Mouse (Mus musculus): ENCODE measurements around the gene BC107364. TPM values are rescaled to one million over a fixed set of nuclear protein-coding genes. Genes with fewer than 3 reads are reported as not detected.
"Not testable (repeated sequence)": the region's sequence is repeated elsewhere in the genome, so short reads cannot be mapped to it uniquely, and the experiment has no call there.

Gene BC107364
- polyA plus RNA-seq, 1 experiment, result not detected

DNA sequence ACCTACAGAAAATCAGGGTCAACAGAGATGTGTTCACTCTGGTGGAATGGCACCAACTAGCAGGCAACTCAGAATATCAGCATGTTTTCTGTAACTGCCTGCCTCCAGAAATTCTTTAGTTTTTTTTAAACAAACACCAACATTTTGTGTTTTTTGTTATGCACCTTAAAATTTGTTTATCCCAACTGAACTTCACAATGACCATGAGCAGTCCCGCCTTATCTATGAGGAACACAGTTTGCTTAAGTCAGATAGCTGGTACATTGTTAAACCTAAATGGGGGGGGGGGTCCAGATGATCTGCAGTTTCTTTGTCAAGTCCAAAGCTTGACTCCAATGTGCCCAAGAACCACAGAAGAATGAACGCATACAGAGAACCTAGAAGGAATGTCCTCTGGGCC lies 36.0 kb downstream of the BC107364 start:
- Histone ChIP-seq H3K27ac (replicated peaks; ENCODE audit: low read depth, low read length) (no peak overlapping the region), H3K4me1 (ENCODE audit: control insufficient read depth, insufficient read depth, insufficient read length, low read length) (no peaks in the 10 kb centered on the region), H3K4me3 (ENCODE audit: insufficient read depth, low read depth, low read length) (no peak overlapping the region)

DNA sequence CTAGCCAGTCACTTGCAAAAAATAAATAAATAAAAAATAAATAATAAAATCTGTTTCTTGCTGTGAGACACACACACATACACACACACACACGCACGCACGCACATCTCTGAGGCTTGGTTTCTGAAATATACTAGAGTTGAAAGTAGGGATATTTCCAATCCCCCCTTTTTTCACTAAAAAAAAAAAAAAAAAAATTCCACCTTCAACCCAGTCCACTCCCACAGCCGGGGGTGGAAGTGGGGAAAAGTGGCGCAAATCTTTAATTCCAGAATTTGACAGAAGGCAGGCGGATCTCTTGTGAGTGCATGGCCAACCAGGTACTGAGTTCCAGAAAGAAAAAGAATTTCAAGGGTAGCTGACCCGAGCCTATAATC lies 37.2 kb downstream of the BC107364 start:
- no peak overlapping the region for H3K27ac ChIP-seq (replicated peaks; ENCODE audit: low read depth, low read length)
- H3K4me1 ChIP-seq (ENCODE audit: control insufficient read depth, insufficient read depth, insufficient read length, low read length), result no peaks in the 10 kb centered on the region
- no peak overlapping the region for H3K4me3 ChIP-seq (ENCODE audit: insufficient read depth, low read depth, low read length)

DNA sequence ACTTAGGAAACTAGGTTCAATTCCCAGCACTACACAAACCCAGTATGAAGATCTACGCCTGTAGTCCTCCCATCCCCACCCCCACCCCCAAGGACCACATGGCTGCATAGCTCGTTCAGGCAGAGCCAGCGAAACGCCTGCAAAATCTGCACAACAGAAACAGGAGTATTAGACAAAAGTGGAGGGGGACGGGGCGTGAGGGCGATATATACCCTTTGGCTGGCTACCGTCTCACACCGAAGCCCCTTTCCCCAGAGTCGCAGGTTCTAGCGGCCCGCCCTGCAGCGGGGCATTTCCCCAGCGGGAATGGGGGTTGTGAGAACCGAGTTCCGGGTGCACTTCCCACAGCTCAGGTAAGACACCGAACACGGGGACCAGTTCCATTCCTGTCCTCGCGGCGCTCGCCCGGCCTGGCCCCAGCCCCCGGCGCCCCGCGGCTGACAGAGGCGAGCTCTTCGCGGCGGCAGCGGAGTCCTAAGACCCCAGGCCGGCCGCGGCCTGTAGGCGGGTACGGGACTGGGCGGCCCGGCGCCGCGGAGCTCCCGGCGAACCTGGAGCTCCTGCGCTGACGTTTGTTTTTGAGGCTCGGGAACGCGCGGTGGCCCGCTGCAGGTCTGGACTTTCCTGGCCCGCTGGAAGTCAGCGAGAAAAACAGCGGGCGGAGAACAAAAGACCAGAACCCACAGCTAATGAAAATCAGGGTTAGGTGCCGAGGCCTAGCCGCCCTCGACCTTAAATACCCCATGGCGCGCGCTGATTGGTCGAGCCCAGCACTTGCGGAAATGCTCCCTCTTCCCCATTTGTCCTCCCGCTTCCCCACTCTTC lies 37.8 kb downstream of the BC107364 start:
- Histone ChIP-seq H3K27ac (replicated peaks; ENCODE audit: low read depth, low read length) (no peak overlapping the region), H3K4me1 (ENCODE audit: control insufficient read depth, insufficient read depth, insufficient read length, low read length) (no peaks in the 10 kb centered on the region), H3K4me3 (ENCODE audit: insufficient read depth, low read depth, low read length) (peak overlapping the region; percentile 57)

DNA sequence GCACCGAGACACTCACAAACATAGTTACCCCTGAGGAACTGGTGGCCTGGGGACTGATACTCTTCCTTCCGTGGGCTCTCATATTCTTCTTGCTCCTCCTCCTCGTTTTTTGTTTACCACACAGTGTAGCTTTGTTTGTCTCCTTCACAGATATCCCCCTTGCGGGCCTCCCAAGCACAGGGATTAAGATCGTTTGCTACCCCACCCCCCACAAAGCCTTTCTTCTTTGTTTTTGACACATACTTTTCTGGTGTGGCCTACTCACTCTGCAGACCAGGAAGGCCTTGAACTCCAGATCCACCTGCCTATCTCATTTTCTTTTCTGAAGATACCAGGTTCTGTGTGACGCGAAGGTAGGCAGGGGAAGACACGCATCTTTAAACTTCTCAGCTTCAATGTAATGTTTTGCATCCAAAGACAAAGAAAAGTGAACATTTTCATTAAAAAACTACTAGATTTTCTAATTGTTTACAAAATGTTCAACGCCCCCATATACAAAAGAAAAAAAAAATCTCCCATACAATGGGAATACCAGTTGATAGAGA lies 38.5 kb downstream of the BC107364 start:
- H3K4me3 ChIP-seq (ENCODE audit: insufficient read depth, low read depth, low read length), result no peak overlapping the region; the same call in 1 of the 2 replicates
- no peaks in the 10 kb centered on the region for H3K4me1 ChIP-seq (ENCODE audit: control insufficient read depth, insufficient read depth, insufficient read length, low read length)
- no peak overlapping the region for H3K27ac ChIP-seq (replicated peaks; ENCODE audit: low read depth, low read length)

DNA sequence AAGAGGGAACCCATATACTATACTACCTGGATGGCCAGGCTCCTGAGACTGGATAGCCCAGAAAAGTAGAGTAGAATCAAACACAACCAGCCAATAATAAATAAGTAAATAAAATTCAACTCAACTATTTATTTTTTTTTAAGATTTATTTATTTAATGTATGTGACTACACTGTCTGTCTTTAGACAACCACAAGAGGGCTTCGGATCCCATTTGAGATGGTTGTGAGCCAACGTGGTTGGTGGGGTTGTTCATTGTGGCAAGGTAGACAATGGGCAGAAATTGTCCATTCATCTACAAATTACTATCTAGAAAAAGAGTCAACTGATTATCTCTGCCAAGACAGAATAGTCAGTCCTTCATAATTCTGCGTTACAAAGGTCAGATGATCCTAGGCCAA lies 40.3 kb downstream of the BC107364 start:
- Histone ChIP-seq H3K4me3 (ENCODE audit: insufficient read depth, low read depth, low read length) (no peak overlapping the region), H3K27ac (replicated peaks; ENCODE audit: low read depth, low read length) (no peak overlapping the region), H3K4me1 (ENCODE audit: control insufficient read depth, insufficient read depth, insufficient read length, low read length) (no peaks in the 10 kb centered on the region)

DNA sequence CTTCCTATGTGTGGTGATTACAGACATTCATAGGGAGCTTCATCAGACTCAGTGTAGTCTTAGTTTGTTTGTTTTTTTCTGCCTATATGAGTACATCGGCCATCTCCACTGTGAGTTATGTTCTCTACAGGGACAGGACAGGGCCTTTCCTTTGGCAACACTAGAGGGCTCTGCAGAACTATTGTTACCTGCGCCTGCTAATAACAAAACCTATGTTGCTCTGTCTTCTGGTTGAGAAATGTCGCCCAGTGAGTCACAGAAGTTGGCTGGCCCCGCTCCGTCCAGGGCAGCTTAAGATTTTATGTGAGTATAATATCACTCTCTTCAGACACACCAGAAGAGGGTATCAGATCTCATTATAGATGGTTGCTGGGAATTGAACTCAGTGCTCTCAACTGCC lies 41.1 kb downstream of the BC107364 start:
- Histone ChIP-seq H3K27ac (replicated peaks; ENCODE audit: low read depth, low read length) (no peak overlapping the region), H3K4me3 (ENCODE audit: insufficient read depth, low read depth, low read length) (no peak overlapping the region), H3K4me1 (ENCODE audit: control insufficient read depth, insufficient read depth, insufficient read length, low read length) (no peaks in the 10 kb centered on the region)

DNA sequence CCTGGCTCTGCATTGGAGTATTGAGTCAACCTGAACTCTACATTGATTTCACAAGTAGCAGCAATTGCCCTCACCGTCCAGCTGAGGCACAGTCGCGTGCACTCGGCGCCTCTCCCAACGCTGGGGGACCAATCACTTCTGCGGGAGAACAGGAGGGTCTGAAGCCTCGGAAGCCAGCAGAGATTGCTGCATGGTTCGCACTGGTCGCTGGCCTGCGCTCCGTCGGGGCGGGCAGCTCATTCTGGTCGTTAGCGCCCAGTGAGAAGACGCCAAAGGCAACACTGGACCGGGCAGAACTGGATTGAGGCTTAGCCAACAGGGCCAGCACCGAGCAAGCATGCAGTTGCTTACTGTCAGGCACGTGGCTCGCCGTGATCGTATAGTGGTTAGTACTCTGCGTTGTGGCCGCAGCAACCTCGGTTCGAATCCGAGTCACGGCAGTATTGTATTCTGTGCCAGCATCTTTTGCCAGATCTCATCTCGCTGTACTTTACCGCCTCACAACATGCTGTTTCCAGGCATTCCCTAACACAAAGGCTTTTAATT lies 42.3 kb downstream of the BC107364 start:
- Histone ChIP-seq H3K27ac (replicated peaks; ENCODE audit: low read depth, low read length) (no peak overlapping the region), H3K4me1 (ENCODE audit: control insufficient read depth, insufficient read depth, insufficient read length, low read length) (no peaks in the 10 kb centered on the region), H3K4me3 (ENCODE audit: insufficient read depth, low read depth, low read length) (no peak overlapping the region)

DNA sequence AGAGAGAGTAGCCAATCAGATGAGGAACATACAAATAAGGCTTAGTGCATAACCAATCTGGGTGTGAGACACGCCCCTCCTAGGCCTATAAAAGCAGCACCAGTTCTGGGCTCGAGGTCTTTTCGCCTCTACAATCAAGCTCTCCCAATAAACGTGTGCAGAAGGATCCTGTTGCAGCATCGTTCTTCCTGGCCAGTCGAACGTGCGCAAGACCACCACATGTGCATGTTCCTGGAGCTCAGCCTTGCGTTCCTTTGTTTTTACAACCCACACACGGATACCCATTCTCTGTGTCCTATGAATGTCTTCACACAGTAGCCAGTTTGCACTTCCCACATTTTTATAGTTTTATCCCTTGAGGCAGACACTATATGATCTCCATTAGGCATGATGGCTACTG lies 44.0 kb downstream of the BC107364 start:
- not testable (repeated sequence) for H3K4me3 ChIP-seq (ENCODE audit: insufficient read depth, low read depth, low read length); H3K4me1 ChIP-seq (ENCODE audit: control insufficient read depth, insufficient read depth, insufficient read length, low read length); H3K27ac ChIP-seq (replicated peaks; ENCODE audit: low read depth, low read length)

DNA sequence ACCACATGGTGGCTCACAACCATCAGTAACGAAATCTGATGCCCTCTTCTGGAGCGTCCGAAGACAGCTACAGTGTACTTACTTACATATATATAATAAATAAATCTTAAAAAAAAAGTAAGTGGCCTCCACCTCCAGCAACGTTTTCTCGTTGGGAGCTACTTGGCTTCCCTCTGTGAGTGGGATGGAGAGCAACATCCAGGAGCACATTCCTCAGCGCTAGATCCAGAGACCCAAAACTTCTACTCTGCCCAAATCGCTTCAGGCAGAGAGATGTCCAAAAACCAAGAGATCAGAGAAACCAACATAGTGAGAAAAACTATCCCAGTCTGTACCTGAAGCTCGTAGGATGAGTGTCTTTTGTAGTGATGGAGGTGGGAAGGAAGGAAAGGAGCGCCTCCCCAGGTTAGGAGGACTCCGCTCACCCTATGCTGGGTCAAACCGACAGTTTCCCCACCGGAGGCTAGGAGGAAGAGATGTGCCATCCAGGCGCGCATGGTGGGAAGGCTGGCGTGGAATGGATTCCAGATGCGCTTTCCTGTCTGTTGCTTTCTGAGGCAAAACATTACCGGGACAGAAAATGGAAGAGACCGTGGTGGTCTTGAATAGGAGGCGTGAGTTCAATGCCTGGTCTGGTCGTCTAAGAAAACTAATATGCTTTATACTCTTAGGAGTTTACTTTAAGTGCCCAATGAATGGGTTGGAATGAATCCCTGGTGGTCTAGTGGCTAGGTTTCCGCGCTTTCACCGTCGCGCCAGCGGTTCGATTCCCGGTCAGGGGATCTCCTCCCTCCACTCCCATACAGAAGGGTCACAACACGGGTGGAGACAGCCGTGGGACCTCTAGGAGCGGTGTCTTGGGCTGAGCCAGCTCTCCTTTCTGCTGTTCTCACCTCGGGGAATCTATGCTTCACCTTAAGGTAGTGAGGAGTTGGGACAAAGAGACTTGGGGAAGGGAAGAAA lies 46.3 kb downstream of the BC107364 start:
- H3K4me1 ChIP-seq (ENCODE audit: control insufficient read depth, insufficient read depth, insufficient read length, low read length), result no peaks in the 10 kb centered on the region
- no peak overlapping the region for H3K4me3 ChIP-seq (ENCODE audit: insufficient read depth, low read depth, low read length)
- H3K27ac ChIP-seq (replicated peaks; ENCODE audit: low read depth, low read length), result no peak overlapping the region

DNA sequence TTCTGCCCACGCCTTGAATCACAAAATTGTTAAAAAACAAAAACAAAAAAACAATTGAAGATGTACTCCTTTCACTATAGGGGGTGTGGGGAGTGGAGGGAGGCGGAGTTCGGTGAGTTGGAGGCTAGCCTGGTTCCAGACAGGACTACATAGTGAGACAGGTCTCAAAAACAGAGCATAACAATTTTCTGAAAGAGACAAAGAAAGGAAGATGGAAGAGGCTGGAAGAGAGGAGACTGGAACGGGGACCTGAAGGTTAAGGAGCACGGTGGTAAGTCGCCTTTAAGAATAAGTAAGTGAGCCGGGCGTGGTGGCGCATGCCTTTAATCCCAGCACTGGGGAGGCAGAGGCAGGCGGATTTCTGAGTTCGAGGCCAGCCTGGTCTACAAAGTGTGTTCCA lies 47.1 kb downstream of the BC107364 start:
- no peaks in the 10 kb centered on the region for H3K4me1 ChIP-seq (ENCODE audit: control insufficient read depth, insufficient read depth, insufficient read length, low read length)
- H3K4me3 ChIP-seq (ENCODE audit: insufficient read depth, low read depth, low read length), result no peak overlapping the region
- H3K27ac ChIP-seq (replicated peaks; ENCODE audit: low read depth, low read length), result no peak overlapping the region

DNA sequence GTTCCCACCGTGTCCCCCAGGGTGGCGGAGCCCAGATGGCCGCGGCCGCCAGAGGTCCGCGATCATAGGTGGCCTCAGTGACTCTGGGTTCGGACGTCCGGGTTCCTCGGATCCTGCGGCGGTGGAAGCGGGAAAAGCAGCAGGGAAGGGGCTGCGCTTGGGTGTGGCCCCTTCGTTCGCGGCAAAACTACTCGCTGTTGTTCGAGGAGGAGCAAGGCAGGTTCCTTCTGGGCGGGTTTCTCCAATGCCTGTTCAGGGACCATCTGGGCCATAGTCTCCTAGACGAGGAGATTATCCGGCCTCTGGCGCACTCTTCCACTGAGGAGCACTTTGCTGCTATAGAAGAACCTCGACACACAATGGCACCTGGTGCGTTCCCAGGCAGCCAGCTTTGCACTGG lies 47.7 kb downstream of the BC107364 start:
- Histone ChIP-seq H3K4me1 (ENCODE audit: control insufficient read depth, insufficient read depth, insufficient read length, low read length) (no peaks in the 10 kb centered on the region), H3K4me3 (ENCODE audit: insufficient read depth, low read depth, low read length) (no peak overlapping the region), H3K27ac (replicated peaks; ENCODE audit: low read depth, low read length) (no peak overlapping the region)

DNA sequence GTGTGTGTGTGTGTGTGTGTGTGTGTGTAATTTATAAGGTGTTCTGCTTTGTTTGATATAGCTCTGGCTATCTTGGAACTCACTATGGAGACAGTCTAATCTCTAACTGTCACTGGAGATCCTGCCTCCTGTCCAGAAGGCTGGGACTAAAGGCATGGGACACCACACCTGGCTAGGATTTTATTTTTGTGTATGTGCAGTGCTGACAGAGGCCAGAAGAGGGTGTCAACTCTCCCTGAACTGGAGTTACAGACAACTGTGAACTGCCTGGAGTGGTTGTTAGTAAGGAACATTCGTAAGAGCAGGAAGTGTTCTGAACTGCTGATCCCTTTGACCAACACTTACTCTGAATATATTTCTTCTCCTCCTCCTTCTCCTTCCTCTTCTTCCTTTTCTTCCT lies 49.1 kb downstream of the BC107364 start:
- Histone ChIP-seq H3K27ac (replicated peaks; ENCODE audit: low read depth, low read length) (no peak overlapping the region), H3K4me1 (ENCODE audit: control insufficient read depth, insufficient read depth, insufficient read length, low read length) (no peaks in the 10 kb centered on the region), H3K4me3 (ENCODE audit: insufficient read depth, low read depth, low read length) (no peak overlapping the region)

DNA sequence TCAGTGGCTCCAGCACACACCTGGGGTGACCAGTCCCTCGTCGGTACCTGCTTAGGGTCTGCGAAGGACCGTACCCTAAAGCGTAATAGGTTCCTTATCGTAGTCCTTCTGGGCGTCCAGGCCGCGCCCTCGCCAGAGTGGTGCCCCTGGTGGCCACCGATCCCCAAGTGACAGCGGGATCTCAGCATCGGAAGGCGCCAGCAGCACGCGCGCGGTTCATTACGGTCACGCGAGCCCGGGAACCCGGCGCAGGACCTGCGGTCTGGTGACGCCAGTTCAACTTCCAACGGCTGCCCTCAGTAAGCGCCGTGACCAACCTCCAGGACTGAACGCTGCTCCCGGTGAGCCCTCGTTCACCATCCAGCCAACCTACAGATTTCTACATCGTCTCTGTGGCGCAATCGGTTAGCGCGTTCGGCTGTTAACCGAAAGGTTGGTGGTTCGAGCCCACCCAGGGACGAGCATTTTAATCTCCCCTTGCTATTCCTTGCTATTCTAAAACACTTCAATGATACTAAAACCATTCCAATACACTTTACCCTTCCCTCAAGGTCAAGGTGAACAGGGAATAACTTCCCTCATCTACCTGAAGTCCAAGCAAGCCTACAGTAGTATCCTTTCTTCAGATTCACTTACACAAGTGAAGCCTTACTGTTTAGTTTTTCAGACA lies 50.1 kb downstream of the BC107364 start:
- no peak overlapping the region for H3K4me3 ChIP-seq (ENCODE audit: insufficient read depth, low read depth, low read length)
- H3K27ac ChIP-seq (replicated peaks; ENCODE audit: low read depth, low read length), result no peak overlapping the region
- H3K4me1 ChIP-seq (ENCODE audit: control insufficient read depth, insufficient read depth, insufficient read length, low read length), result no peaks in the 10 kb centered on the region

DNA sequence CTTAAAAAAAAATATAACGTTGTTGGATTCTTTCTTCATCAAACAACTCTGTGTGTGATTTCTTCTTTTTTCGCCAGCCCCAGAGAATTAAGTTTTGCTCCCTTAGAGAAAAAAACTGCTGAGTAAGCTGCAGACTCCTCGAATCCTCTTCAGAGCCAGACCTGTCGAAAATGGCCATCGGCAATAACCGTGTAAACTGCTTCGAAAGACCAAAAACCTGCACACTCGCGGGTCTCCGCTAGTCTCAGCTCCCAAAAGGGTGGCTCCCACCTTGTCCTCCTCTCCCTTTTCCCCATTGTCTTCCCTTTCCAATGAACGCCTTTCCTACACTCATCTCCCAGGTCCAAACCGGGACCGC lies 50.7 kb downstream of the BC107364 start:
- no peak overlapping the region for H3K4me3 ChIP-seq (ENCODE audit: insufficient read depth, low read depth, low read length)

DNA sequence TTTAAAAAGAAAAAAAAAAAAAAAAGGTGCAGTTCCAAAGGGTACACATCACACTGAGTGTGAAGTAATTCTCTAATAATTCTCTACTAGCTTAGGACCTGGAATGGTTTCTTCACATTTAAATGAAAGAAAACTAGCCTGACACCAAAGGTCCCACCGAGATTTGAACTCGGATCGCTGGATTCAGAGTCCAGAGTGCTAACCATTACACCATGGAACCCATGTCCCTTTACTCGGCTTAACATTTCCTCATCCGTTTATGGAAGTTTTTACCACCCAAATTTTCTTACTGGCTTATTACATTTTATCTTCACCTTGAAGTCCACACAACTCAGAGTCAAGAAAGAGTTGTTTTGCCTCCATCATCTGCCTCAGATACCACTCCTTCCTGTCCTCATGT lies 53.2 kb downstream of the BC107364 start:
- Histone ChIP-seq H3K27ac (replicated peaks; ENCODE audit: low read depth, low read length) (no peak overlapping the region), H3K4me1 (ENCODE audit: control insufficient read depth, insufficient read depth, insufficient read length, low read length) (no peaks in the 10 kb centered on the region)

More for the DNA sequence above, 50.7 kb downstream of the BC107364 start:
- Histone ChIP-seq H3K4me1 (ENCODE audit: control insufficient read depth, insufficient read depth, insufficient read length, low read length) (no peaks in the 10 kb centered on the region), H3K27ac (replicated peaks; ENCODE audit: low read depth, low read length) (no peak overlapping the region)

More for the DNA sequence above, 53.2 kb downstream of the BC107364 start:
- H3K4me3 ChIP-seq (ENCODE audit: insufficient read depth, low read depth, low read length), result no peak overlapping the region
